Mouse (Mus musculus) liver, embryonic 16.5 days (tissue): Measurements from ENCODE around the gene Dync1i2. TPM values are rescaled to one million over a fixed set of nuclear protein-coding genes. Genes with fewer than 3 reads are reported as not detected.

ENCODE experiments used
- ATAC-seq: fragments of 200-750 bp; cut with Nextera tagmentation; 2 replicates; pipeline ENCODE4 v1.8.0; 2017; ENCODE audit warnings: low read depth, mild to moderate bottlenecking, moderate number of reproducible peaks, moderate library complexity
- H3K27ac ChIP-seq: fragments of 300-500 bp; sonication (generic); 2 replicates; pipeline ENCODE4 v1.5.1; 2014; ENCODE audit warnings: mild to moderate bottlenecking, low read length
- H3K27me3 ChIP-seq: fragments of 300-500 bp; sonication (generic); 2 replicates; pipeline ENCODE4 v1.6.1; 2014; ENCODE audit warnings: low read depth, low read length, mixed read lengths; ENCODE audit not compliant: control insufficient read depth, insufficient read depth
- H3K36me3 ChIP-seq: fragments of 300-500 bp; sonication (generic); 2 replicates; pipeline ENCODE4 v1.6.1; 2014; ENCODE audit warnings: mild to moderate bottlenecking; ENCODE audit not compliant: control insufficient read depth, insufficient read depth
- H3K4me1 ChIP-seq: fragments of 300-500 bp; sonication (generic); 2 replicates; pipeline ENCODE4 v1.6.1; 2014; ENCODE audit warnings: low read depth, low read length, mixed read lengths; ENCODE audit not compliant: control insufficient read depth
- H3K4me2 ChIP-seq: fragments of 300-500 bp; sonication (generic); 2 replicates; pipeline ENCODE4 v1.6.1; 2014; ENCODE audit warnings: low read depth, low read length, mixed read lengths
- H3K4me3 ChIP-seq: fragments of 300-500 bp; sonication (generic); 2 replicates; pipeline ENCODE4 v1.5.1; 2014; ENCODE audit warnings: low read depth, mild to moderate bottlenecking, low read length
- H3K9ac ChIP-seq: fragments of 300-500 bp; sonication (generic); 2 replicates; pipeline ENCODE4 v1.6.1; 2014; ENCODE audit warnings: low read depth, low read length
- H3K9me3 ChIP-seq: fragments of 300-500 bp; sonication (generic); replicated peaks from 2 replicates; pipeline ENCODE4 v1.6.1; 2016; ENCODE audit warnings: low read length; ENCODE audit not compliant: control insufficient read depth
- WGBS: fragments of 180-500 bp; shearing (Covaris S2); extraction: QIAGEN DNeasy Blood & Tissue Kit; methylation state at CpG from one replicate; pipeline ENCODE4 v1.1.7; 2014; ENCODE audit not compliant: insufficient replicate concordance; 5-methylcytosine and 5-hydroxymethylcytosine counted together
- polyA plus RNA-seq: library from polyadenylated mRNA; unstranded; fragments of >200 nt; fragmentation: Nextera tagmentation; extraction: Ambion mirVana; gene quantifications from 2 replicates; pipeline ENCODE4 v1.2.1, GENCODE M21; 2015

The Dync1i2 gene
- polyA plus RNA-seq, 1 experiment from 2014 or later, result 23.2 TPM

- peak overlapping the region; percentile 54 for H3K4me2 ChIP-seq
- peaks cover 18% of the 10 kb centered on the region for H3K4me1 ChIP-seq
- H3K27me3 ChIP-seq, result no peaks in the 10 kb centered on the region
- no peak overlapping the region for H3K27ac ChIP-seq
- no peak overlapping the region for H3K9ac ChIP-seq
- ATAC-seq, result peak; percentile 70
- H3K4me3 ChIP-seq, result no peak overlapping the region
- 28% methylated on average over 4 of the region's 4 CpGs for WGBS
- no peaks in the 10 kb centered on the region for H3K9me3 ChIP-seq
- no peaks in the 10 kb centered on the region; the same call in 1 of the 2 replicates for H3K36me3 ChIP-seq
These were observed 58.6 kb downstream of the Dync1i2 start for GRCm38 (mm10) chr2:71270085-71270484.

GRCm38 (mm10) chr2:71273955-71274679 is 62.6 kb downstream of the Dync1i2 start:
- 42% methylated on average over 23 of the region's 23 CpGs for WGBS
- H3K9ac ChIP-seq, result no peak overlapping the region
- H3K4me3 ChIP-seq, result peak overlapping the region; percentile 18; the same call in 1 of the 2 replicates
- no peak overlapping the region for H3K27ac ChIP-seq
- H3K27me3 ChIP-seq, result no peaks in the 10 kb centered on the region
- peak overlapping the region; percentile 12; the same call in 1 of the 2 replicates for H3K4me2 ChIP-seq
- H3K4me1 ChIP-seq, result peaks cover 12% of the 10 kb centered on the region
- ATAC-seq, result peak; percentile 32; the same call in 1 of the 2 replicates
- H3K36me3 ChIP-seq, result no peaks in the 10 kb centered on the region
- H3K9me3 ChIP-seq, result no peaks in the 10 kb centered on the region

GRCm38 (mm10) chr2:71275734-71276133 is 64.2 kb downstream of the Dync1i2 start:
- peaks cover 1% of the 10 kb centered on the region; the same call in 1 of the 2 replicates for H3K4me1 ChIP-seq
- ATAC-seq, result no peak
- no peaks in the 10 kb centered on the region for H3K27me3 ChIP-seq
- 79% methylated on average over 7 of the region's 7 CpGs for WGBS
- H3K4me2 ChIP-seq, result no peak overlapping the region
- H3K9me3 ChIP-seq, result no peaks in the 10 kb centered on the region
- no peaks in the 10 kb centered on the region for H3K36me3 ChIP-seq
- no peak overlapping the region for H3K4me3 ChIP-seq
- no peak overlapping the region for H3K9ac ChIP-seq
- H3K27ac ChIP-seq, result no peak overlapping the region

- H3K27ac ChIP-seq, result no peak overlapping the region
- H3K9ac ChIP-seq, result no peak overlapping the region
- H3K9me3 ChIP-seq, result no peaks in the 10 kb centered on the region
- no peaks in the 10 kb centered on the region for H3K4me1 ChIP-seq
- 81% methylated on average over 23 of the region's 23 CpGs for WGBS
- H3K4me3 ChIP-seq, result no peak overlapping the region
- no peak for ATAC-seq
- H3K27me3 ChIP-seq, result no peaks in the 10 kb centered on the region
- H3K4me2 ChIP-seq, result no peak overlapping the region
- H3K36me3 ChIP-seq, result peaks cover 4% of the 10 kb centered on the region
These were observed 67.6 kb downstream of the Dync1i2 start for GRCm38 (mm10) chr2:71278791-71279775.

GRCm38 (mm10) chr2:71281981-71282380 is 70.5 kb downstream of the Dync1i2 start:
- Histone ChIP-seq H3K27ac (no peak overlapping the region), H3K27me3 (no peaks in the 10 kb centered on the region), H3K36me3 (peaks cover 4% of the 10 kb centered on the region), H3K9me3 (no peaks in the 10 kb centered on the region), H3K4me1 (no peaks in the 10 kb centered on the region), H3K4me3 (no peak overlapping the region), H3K4me2 (no peak overlapping the region), H3K9ac (no peak overlapping the region)
- no peak for ATAC-seq
- WGBS, result 76% methylated on average over 1 of the region's 1 CpGs

GRCm38 (mm10) chr2:71290107-71290775 is 78.7 kb downstream of the Dync1i2 start:
- Histone ChIP-seq H3K27ac (no peak overlapping the region), H3K36me3 (no peaks in the 10 kb centered on the region), H3K9me3 (no peaks in the 10 kb centered on the region), H3K4me2 (no peak overlapping the region), H3K4me3 (no peak overlapping the region), H3K9ac (no peak overlapping the region), H3K27me3 (no peaks in the 10 kb centered on the region), H3K4me1 (no peaks in the 10 kb centered on the region)
- ATAC-seq, result no peak
- 74% methylated on average over 6 of the region's 6 CpGs for WGBS

- H3K4me3 ChIP-seq, result no peak overlapping the region
- H3K27ac ChIP-seq, result no peak overlapping the region
- H3K27me3 ChIP-seq, result no peaks in the 10 kb centered on the region
- no peaks in the 10 kb centered on the region for H3K36me3 ChIP-seq
- no peak overlapping the region for H3K4me2 ChIP-seq
- no peaks in the 10 kb centered on the region for H3K9me3 ChIP-seq
- no peaks in the 10 kb centered on the region for H3K4me1 ChIP-seq
- WGBS, result 77% methylated on average over 5 of the region's 5 CpGs
- H3K9ac ChIP-seq, result no peak overlapping the region
- no peak for ATAC-seq
These were observed 80.1 kb downstream of the Dync1i2 start for GRCm38 (mm10) chr2:71291566-71291965.

- Histone ChIP-seq H3K4me2 (no peak overlapping the region), H3K27ac (no peak overlapping the region), H3K27me3 (no peaks in the 10 kb centered on the region), H3K4me3 (no peak overlapping the region), H3K9me3 (no peaks in the 10 kb centered on the region), H3K4me1 (no peaks in the 10 kb centered on the region), H3K9ac (no peak overlapping the region), H3K36me3 (no peaks in the 10 kb centered on the region)
- no peak for ATAC-seq
- WGBS, result 83% methylated on average over 3 of the region's 3 CpGs
These were observed 82.5 kb downstream of the Dync1i2 start for GRCm38 (mm10) chr2:71293983-71294382.
